Mouse (Mus musculus) T-helper 2 cell (primary cell): ENCODE results near the gene Rps6ka1.

Source experiments
- in situ Hi-C: fragments of 300-600 bp; cut with MboI, MseI; formaldehyde crosslinking; loops from one replicate; pipeline ENCODE4 v1.15.1; 2025; ENCODE audit warnings: high pct_unique_total_duplicates

Gene Rps6ka1

GRCm38 (mm10) chr4:133897431-133897891 is 9.9 kb upstream of the Rps6ka1 start:
- in situ Hi-C loops = no loop called here

DNA sequence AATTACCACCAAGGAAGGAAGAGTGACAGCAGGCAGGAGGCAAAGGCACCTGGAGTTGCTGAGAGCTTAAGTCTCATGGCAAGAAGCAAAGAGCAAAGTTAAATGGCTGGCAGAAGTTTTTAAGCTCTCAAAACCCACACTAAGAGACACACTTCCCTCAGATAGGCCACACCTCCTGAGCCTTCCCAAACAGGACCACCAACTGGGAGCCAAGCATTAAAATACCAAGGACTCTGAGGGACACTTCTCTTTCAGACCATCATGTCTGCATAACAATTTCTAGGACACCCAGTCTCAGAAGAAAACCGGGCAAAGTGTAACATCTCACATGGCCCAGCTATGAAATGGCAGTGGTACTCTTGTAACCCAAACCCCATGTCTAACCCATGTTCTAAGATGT is 9.4 kb upstream of the Rps6ka1 start:
- in situ Hi-C loops = no loop called here

- in situ Hi-C loops = no loop called here
Observed at GRCm38 (mm10) chr4:133896002-133896401, 8.4 kb upstream of the Rps6ka1 start.

- in situ Hi-C loops = no loop called here
Observed at GRCm38 (mm10) chr4:133887249-133887648, 348 bp downstream of the Rps6ka1 start.

GRCm38 (mm10) chr4:133885991-133886501 is 1.6 kb downstream of the Rps6ka1 start:
- in situ Hi-C loops = no loop called here

GRCm38 (mm10) chr4:133885331-133885730 is 2.3 kb downstream of the Rps6ka1 start:
- in situ Hi-C loops = no loop called here

GRCm38 (mm10) chr4:133884888-133885287 is 2.7 kb downstream of the Rps6ka1 start:
- in situ Hi-C loops = no loop called here

GRCm38 (mm10) chr4:133884127-133884753 is 3.4 kb downstream of the Rps6ka1 start:
- in situ Hi-C loops = no loop called here

- in situ Hi-C loops = no loop called here
Observed at GRCm38 (mm10) chr4:133881851-133882250, 5.7 kb downstream of the Rps6ka1 start.

DNA sequence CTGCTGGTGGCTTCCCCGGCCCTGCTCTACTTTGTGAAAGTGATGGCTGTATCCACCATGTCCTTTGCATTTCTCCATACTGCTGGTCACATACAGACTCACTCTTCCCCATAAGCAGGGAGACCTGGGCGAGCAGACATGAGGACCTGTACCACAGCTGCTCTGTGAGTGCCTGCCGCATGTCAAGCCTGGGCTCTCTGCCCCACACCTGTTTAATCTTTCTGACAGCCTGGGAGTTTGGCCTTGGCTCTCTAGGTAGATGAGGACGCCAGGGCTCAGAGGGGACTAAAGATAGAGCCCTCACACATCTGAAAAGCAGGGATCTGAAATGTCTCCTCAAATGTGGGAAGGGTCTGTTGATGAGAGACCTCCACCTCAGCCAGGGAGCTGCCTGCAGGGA is 6.2 kb downstream of the Rps6ka1 start:
- in situ Hi-C loops = no loop called here

GRCm38 (mm10) chr4:133879145-133879902 is 8.3 kb downstream of the Rps6ka1 start:
- in situ Hi-C loops = no loop called here

- in situ Hi-C loops = no loop called here
Observed at GRCm38 (mm10) chr4:133877850-133878755, 9.5 kb downstream of the Rps6ka1 start.

DNA sequence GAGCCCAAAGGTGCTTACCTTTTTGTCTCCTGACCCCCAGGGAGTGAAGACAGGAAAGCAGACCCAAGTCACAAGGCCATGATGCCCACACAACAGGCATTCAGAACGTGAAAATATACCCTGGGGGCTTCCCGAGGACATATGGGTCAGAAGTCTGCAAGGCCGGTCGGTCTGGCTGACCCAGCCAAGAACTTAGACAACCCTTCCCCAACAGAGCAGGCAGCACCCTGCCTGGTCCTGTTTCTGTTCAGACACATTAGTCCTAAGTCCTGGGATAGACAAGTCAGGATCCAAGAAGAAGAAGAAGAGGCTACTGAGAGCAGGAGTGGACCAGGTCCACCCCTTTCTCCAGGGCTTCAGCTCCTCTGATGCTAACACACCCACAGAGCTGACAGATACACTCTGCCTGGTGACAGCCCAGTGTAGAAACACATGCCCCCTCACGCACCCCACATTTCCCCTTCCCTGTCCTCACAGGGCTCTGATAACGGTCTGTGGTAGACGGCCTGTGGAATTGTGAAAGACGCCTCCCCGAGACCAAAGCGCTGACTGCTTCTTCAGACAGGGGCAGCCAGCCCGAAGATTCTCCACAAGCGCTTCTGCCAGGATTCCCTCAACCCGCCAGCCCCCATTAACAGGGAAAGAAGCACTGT is 12.6 kb downstream of the Rps6ka1 start:
- in situ Hi-C loops = no loop called here

DNA sequence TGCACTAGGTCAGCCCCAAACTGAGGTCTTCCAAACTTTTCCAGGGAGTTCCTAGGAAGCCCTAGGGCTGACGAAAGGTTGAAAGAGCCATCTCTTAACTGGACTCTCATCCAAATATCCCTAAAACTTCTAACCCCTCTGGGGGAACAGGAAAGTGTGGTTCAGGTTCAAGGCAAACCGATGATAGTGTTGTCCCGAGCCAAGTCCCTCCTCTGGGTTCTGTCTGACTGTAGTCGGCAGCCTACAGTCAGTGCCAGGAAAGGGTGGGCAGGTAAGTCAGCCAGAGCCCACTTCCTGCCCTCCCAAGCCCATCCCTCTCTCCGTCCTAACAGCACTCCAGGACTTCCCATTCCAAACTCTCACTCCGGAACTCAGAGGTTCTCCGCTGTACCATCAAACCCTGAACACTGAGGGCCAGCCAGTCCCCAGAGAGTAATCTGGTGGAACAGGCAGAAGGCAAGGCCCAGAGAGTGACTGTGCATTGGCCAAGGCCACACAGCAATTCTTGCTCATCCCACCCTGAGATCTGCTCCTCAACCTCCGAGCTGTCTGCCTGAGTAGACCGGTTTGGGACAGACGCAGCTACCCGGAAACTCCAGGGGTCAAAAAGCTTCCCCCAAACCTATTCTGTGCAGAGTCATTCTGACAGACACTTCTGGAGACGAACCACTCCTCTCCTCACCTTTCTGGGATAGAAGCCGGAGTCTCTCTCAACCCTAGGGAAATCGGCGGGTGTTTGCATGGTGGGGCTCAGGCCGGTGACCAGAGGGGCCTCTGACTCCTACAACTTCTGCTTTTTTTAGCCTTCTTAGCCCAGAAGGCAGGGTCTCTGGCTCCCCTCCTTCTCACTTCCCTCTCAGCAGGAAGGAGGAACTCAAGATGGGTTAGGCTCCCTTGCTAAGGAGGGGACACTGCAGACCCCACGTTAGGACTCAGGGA is 13.4 kb downstream of the Rps6ka1 start:
- in situ Hi-C loops = no loop called here

DNA sequence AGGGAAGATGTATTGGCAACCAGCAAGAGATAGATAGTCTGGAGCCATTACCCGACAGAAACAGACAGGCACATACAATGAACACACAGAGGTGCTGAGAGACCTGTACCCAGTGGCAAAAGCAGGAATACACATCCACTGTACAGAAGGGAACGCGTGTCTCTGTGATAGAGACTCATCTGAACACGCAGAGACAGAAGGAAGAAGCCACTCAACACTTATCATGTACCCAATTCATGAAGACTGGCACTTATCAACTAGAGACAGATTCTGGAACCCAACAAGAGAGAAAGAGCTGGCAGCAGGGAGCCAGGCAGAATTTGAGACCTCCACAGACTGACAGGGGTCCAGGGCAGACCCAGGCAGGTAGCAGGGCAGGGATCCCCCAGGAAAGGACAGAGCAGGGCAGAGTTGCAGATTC is 14.2 kb downstream of the Rps6ka1 start:
- in situ Hi-C loops = no loop called here

DNA sequence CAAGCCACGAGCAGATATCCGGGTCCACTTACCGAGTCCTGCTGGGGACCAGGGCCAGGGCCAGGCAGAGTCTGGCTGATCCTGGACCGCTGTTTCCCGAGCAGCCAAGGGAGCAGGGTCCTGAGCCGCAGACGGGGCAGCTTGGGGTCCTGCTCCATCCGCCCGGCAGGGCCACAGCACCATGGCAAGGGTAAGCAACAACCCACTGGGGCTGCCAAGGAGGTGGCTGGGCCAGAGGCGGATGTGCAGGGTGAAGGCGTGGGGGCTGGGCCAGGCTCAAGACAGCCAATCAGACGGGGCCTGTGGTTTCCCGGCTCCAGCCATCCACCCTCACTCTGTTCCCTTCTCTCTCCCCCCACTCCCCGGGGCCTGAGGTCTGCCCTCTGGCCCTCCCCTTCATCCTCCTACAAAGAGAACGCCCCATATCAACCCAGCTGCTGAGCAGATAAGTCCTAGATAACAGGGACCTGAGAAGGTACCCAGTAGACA is 14.7 kb downstream of the Rps6ka1 start:
- in situ Hi-C loops = no loop called here

GRCm38 (mm10) chr4:133872222-133872811 is 15.3 kb downstream of the Rps6ka1 start:
- in situ Hi-C loops = no loop called here

DNA sequence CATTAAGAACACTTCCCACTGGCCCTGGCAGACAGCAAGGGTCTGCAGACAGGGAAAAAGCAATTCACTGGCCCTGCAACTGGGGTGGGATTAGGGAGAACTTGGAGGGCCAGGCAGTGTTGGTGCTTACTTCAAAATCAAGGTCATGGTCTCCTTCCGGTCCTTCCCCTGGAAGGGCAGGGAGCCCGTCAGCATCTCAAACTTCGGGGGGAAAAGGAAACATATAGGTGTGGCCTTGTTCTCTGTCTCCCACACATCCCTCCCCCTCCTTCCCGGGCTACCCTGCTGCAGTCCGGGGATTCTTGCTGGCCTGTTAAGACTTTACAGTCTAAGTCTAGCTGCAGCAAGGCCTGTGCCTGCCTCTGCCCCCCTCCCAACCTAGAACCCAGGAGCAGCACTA is 22.4 kb downstream of the Rps6ka1 start:
- in situ Hi-C loops = no loop called here

- in situ Hi-C loops = no loop called here
Observed at GRCm38 (mm10) chr4:133864380-133864981, 23.1 kb downstream of the Rps6ka1 start.
